Mouse (Mus musculus) heart, embryonic 16.5 days (tissue): ENCODE measurements around the gene Sox6. TPM values are rescaled to one million over a fixed set of nuclear protein-coding genes. Genes with fewer than 3 reads are reported as not detected.

Source experiments
- ATAC-seq: fragments of 200-750 bp; cut with Nextera tagmentation; replicated peaks from 2 replicates; pipeline ENCODE4 v1.8.0; 2017; ENCODE audit warnings: moderate number of reproducible peaks; ENCODE audit not compliant: insufficient read depth, low FRiP score; ENCODE audit errors: extremely low read depth
- H3K27ac ChIP-seq: fragments of 300-500 bp; sonication (generic); 2 replicates; pipeline ENCODE4 v1.5.1; 2014; ENCODE audit warnings: mild to moderate bottlenecking, low read length, control low read depth, moderate library complexity
- H3K27me3 ChIP-seq: fragments of 300-500 bp; sonication (generic); 2 replicates; pipeline ENCODE4 v1.6.1; 2014; ENCODE audit warnings: low read length, mixed read lengths; ENCODE audit not compliant: control insufficient read depth, insufficient read depth
- H3K36me3 ChIP-seq: fragments of 300-500 bp; sonication (generic); 2 replicates; pipeline ENCODE4 v1.6.1; 2014; ENCODE audit not compliant: control insufficient read depth, insufficient read depth
- H3K4me1 ChIP-seq: fragments of 300-500 bp; sonication (generic); 2 replicates; pipeline ENCODE4 v1.6.1; 2014; ENCODE audit warnings: low read length, mixed read lengths; ENCODE audit not compliant: control insufficient read depth, insufficient read depth
- H3K4me2 ChIP-seq: fragments of 300-500 bp; sonication (generic); 2 replicates; pipeline ENCODE4 v1.6.1; 2014; ENCODE audit warnings: low read depth, mild to moderate bottlenecking, control low read depth, low read length
- H3K4me3 ChIP-seq: fragments of 300-500 bp; sonication (generic); 2 replicates; pipeline ENCODE4 v1.5.1; 2014; ENCODE audit warnings: mild to moderate bottlenecking, control low read depth, low read length
- H3K9ac ChIP-seq: fragments of 300-500 bp; sonication (generic); 2 replicates; pipeline ENCODE4 v1.6.1; 2014; ENCODE audit warnings: low read length, control low read depth
- H3K9me3 ChIP-seq: fragments of 300-500 bp; sonication (generic); replicated peaks from 2 replicates; pipeline ENCODE4 v1.6.1; 2016; ENCODE audit warnings: low read length; ENCODE audit not compliant: control insufficient read depth
- WGBS: fragments of 180-500 bp; shearing (Covaris S2); extraction: QIAGEN DNeasy Blood & Tissue Kit; methylation state at CpG from one replicate; pipeline ENCODE4 v1.1.7; 2014; 5-methylcytosine and 5-hydroxymethylcytosine counted together
- polyA plus RNA-seq: library from polyadenylated mRNA; unstranded; fragments of >200 nt; fragmentation: Nextera tagmentation; extraction: Ambion mirVana; gene quantifications from 2 replicates; pipeline ENCODE4 v1.2.1, GENCODE M21; 2015

Gene Sox6
- polyA plus RNA-seq, 1 experiment from 2014 or later = 25.6 TPM

GRCm38 (mm10) chr7:115864411-115864810 is 174.2 kb downstream of the Sox6 start:
- Histone ChIP-seq H3K4me2 (no peak overlapping the region), H3K27ac (no peak overlapping the region), H3K27me3 (no peaks in the 10 kb centered on the region), H3K4me3 (no peak overlapping the region), H3K4me1 (peaks cover 21% of the 10 kb centered on the region), H3K36me3 (no peaks in the 10 kb centered on the region), H3K9me3 (no peaks in the 10 kb centered on the region), H3K9ac (no peak overlapping the region)
- 49% methylated on average over 2 of the region's 2 CpGs for WGBS
- no peak for ATAC-seq

DNA sequence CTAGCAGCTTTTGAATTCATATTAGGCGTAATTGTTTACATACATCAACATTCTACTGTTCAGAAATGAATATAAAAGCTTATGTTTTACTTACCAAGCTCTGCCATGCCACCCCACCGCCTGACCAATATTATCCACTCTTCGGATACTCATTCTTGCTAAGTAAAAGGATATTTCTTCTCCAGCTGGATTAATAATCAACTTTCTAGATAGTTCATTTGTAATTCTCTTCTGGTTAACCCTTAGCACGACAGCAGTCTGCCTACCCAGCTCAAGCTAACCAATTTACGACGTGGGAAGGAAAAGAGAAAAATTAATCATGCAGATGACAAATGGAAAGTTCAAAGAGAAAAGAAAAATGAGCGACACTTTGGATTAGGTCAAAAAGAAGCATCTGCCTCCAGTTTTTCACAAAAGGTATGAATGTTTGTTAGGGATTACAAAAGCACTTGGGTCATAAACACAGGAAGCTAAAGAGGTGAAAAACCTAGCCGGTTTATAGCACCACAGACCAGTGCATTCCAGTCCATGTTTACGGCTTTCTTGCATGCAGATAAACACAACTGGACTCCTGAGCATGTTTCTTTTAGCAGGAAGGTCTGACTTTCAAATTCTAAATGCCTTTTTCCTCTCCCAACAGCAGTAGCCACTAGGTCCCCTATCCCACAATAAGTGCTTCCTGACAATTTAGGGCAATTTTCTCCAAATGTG is 178.8 kb downstream of the Sox6 start:
- Histone ChIP-seq H3K9ac (no peak overlapping the region), H3K4me1 (no peaks in the 10 kb centered on the region), H3K4me3 (no peak overlapping the region), H3K36me3 (no peaks in the 10 kb centered on the region), H3K27me3 (no peaks in the 10 kb centered on the region), H3K27ac (no peak overlapping the region), H3K9me3 (no peaks in the 10 kb centered on the region), H3K4me2 (no peak overlapping the region)
- no peak for ATAC-seq
- 79% methylated on average over 9 of the region's 9 CpGs for WGBS

DNA sequence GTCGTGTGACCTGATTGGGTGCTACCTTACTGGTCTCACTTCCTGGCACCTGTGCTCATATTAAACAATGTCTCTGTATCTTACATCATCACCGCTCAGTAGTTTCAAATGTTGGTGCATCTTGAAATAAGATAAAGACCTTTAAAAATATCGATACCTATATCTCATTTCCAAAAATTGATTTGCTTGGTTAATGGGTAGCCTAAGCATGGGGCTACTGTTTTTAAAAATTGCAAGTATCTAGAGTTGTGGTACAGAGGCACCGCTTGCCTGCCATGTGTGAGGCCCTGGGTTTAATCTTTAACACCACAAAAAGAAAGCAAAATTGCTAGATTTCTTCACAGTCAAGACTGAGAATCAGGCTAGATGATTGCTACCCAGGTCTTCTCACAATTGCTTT is 187.5 kb downstream of the Sox6 start:
- Histone ChIP-seq H3K9me3 (no peaks in the 10 kb centered on the region), H3K27me3 (no peaks in the 10 kb centered on the region), H3K4me2 (no peak overlapping the region), H3K9ac (no peak overlapping the region), H3K4me1 (no peaks in the 10 kb centered on the region), H3K4me3 (no peak overlapping the region), H3K36me3 (no peaks in the 10 kb centered on the region), H3K27ac (no peak overlapping the region)
- WGBS = 90% methylated on average over 4 of the region's 4 CpGs
- no peak for ATAC-seq

- no peaks in the 10 kb centered on the region for H3K4me1 ChIP-seq
- H3K27ac ChIP-seq = no peak overlapping the region
- no peaks in the 10 kb centered on the region for H3K9me3 ChIP-seq
- H3K4me3 ChIP-seq = no peak overlapping the region
- ATAC-seq = no peak
- WGBS = 84% methylated on average over 4 of the region's 4 CpGs
- no peaks in the 10 kb centered on the region for H3K36me3 ChIP-seq
- no peak overlapping the region for H3K4me2 ChIP-seq
- no peak overlapping the region for H3K9ac ChIP-seq
- H3K27me3 ChIP-seq = no peaks in the 10 kb centered on the region
Measured at GRCm38 (mm10) chr7:115845791-115846366, 192.7 kb downstream of the Sox6 start.

- H3K9ac ChIP-seq = no peak overlapping the region
- no peaks in the 10 kb centered on the region for H3K36me3 ChIP-seq
- H3K4me2 ChIP-seq = no peak overlapping the region
- no peak overlapping the region for H3K27ac ChIP-seq
- H3K4me1 ChIP-seq = no peaks in the 10 kb centered on the region
- no peaks in the 10 kb centered on the region for H3K9me3 ChIP-seq
- no peaks in the 10 kb centered on the region for H3K27me3 ChIP-seq
- WGBS = 73% methylated on average over 3 of the region's 3 CpGs
- no peak overlapping the region for H3K4me3 ChIP-seq
- no peak for ATAC-seq
Measured at GRCm38 (mm10) chr7:115844910-115845309, 193.7 kb downstream of the Sox6 start.

GRCm38 (mm10) chr7:115844431-115844830 is 194.2 kb downstream of the Sox6 start:
- H3K9ac ChIP-seq = no peak overlapping the region
- H3K4me2 ChIP-seq = no peak overlapping the region
- no peak for ATAC-seq
- no peaks in the 10 kb centered on the region for H3K27me3 ChIP-seq
- no peak overlapping the region for H3K4me3 ChIP-seq
- H3K4me1 ChIP-seq = no peaks in the 10 kb centered on the region
- H3K27ac ChIP-seq = no peak overlapping the region
- no peaks in the 10 kb centered on the region for H3K9me3 ChIP-seq
- 90% methylated on average over 6 of the region's 6 CpGs for WGBS
- H3K36me3 ChIP-seq = no peaks in the 10 kb centered on the region

DNA sequence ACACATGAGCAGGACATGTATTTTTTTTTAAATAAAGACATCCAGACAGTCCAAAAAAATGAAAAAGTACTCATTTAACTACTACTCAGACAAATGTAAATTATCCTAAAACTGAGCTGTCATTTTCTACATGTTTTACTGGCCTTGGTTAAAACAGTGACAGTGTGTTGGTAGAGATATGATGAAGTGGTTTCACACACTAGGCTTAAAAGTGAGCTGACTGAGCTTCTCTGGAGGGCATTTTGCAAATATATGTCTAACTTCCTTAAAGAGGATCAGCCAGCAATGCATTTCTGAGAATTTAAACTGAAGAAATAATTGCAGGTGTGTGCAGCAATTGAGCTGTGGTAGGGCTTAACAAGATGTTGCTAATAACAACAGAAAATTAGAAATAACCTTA is 196.3 kb downstream of the Sox6 start:
- Histone ChIP-seq H3K36me3 (no peaks in the 10 kb centered on the region), H3K9ac (no peak overlapping the region), H3K4me3 (no peak overlapping the region), H3K27me3 (no peaks in the 10 kb centered on the region), H3K4me2 (no peak overlapping the region), H3K4me1 (no peaks in the 10 kb centered on the region), H3K9me3 (no peaks in the 10 kb centered on the region), H3K27ac (no peak overlapping the region)
- ATAC-seq = no peak

GRCm38 (mm10) chr7:115840613-115841012 is 198.0 kb downstream of the Sox6 start:
- no peak for ATAC-seq
- no peak overlapping the region for H3K27ac ChIP-seq
- H3K4me2 ChIP-seq = no peak overlapping the region
- whole genome bisulfite sequencing = 54% methylated on average over 3 of the region's 3 CpGs
- no peaks in the 10 kb centered on the region for H3K36me3 ChIP-seq
- no peaks in the 10 kb centered on the region for H3K9me3 ChIP-seq
- no peak overlapping the region for H3K9ac ChIP-seq
- H3K27me3 ChIP-seq = no peaks in the 10 kb centered on the region
- no peaks in the 10 kb centered on the region for H3K4me1 ChIP-seq
- no peak overlapping the region for H3K4me3 ChIP-seq

DNA sequence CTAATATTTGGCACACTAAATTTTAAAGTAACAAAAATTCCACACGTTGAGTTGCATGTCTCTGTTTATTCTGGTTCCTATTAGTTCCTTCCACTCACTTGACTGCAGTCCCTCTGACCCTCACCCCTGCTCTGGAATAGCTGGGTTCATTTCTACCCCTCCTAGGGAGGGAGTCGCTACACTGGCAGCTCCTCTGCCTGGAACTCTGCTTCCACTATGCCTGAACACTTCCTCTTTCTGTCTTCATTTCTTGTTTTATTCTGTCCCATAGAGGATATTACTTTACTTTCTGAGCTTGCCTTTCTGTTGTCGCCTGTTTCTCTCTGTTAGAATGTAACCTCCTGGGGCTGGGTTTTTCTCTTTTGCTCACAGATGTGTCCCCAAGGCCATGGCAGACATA is 203.6 kb downstream of the Sox6 start:
- Histone ChIP-seq H3K27ac (no peak overlapping the region), H3K9ac (no peak overlapping the region), H3K4me1 (peaks cover 21% of the 10 kb centered on the region), H3K4me2 (no peak overlapping the region), H3K9me3 (no peaks in the 10 kb centered on the region), H3K4me3 (no peak overlapping the region), H3K36me3 (no peaks in the 10 kb centered on the region), H3K27me3 (no peaks in the 10 kb centered on the region)
- 81% methylated on average over 3 of the region's 3 CpGs for WGBS
- ATAC-seq = no peak
